Mouse (Mus musculus) kidney, postnatal 36 days (tissue): Measurements from ENCODE around the gene Osbp2.
"Not testable (repeated sequence)": the region's sequence is repeated elsewhere in the genome, so short reads cannot be mapped to it uniquely, and the experiment has no call there.

ENCODE experiments used
- DNase-seq, 2 experiments: peaks; one replicate each; pipeline ENCODE4 v3.0.0; 2021 to 2022; ENCODE audit warnings: mixed read lengths in 2 of 2

Gene Osbp2

DNA sequence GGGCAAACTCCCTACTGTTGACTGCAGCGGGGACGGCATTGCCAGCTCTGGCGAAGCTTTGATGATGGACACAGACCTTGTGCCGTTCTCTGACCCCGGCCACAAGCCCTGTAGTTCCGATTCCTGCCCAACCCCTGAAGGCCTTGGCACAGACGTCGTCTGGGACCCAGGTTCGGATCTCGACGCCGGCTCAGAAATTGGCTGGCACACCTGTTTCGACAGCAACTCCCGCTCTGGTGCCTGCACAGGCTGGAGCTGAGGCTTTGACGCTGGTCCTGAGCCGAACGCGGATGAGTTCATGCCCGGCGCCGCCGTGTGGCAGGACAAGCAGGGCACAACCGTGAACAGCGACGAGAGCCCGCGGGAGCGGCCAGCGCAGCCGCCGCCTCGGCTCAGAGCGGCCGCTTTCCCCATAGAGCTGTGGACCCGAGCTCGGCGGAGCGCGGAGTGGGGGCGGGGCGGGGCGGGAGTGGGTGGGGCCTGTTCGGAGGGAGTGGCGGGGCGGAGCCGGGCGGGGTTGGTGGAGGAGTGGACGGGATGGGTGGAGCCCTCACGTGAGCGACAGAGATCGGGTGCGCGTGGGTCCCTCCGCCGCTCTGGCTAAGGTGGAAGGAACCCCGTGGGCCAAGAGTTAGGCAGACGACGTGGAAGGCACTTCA is at the start of gene Osbp2:
Gene Osbp2 (minus strand): TSS at position 450 of the 659 bp plus-strand sequence.
- peak; percentile 72 to 88 for DNase-seq

DNA sequence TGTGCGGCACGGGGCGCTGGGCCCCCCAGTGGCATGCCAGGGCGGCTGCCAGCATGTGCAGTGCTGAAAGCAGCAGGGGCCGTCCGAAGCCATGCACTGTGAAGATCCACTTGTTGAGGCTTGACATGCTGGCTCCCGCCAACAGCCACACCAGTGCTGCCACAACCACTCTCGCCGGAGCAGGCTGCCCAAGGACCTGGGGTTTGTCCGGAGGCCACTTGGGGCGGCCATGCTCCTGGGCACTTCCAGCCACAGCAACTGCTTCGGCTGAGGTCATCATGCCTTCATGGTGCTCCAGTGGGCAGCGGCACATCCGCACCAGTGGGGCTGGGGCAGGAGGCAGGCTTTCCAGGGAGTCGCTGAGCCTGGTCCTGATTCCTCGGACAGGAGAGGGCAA is 49.2 kb upstream of the Osbp2 start:
- DNase-seq: peak in 1 of 2 experiments; percentile 43

DNA sequence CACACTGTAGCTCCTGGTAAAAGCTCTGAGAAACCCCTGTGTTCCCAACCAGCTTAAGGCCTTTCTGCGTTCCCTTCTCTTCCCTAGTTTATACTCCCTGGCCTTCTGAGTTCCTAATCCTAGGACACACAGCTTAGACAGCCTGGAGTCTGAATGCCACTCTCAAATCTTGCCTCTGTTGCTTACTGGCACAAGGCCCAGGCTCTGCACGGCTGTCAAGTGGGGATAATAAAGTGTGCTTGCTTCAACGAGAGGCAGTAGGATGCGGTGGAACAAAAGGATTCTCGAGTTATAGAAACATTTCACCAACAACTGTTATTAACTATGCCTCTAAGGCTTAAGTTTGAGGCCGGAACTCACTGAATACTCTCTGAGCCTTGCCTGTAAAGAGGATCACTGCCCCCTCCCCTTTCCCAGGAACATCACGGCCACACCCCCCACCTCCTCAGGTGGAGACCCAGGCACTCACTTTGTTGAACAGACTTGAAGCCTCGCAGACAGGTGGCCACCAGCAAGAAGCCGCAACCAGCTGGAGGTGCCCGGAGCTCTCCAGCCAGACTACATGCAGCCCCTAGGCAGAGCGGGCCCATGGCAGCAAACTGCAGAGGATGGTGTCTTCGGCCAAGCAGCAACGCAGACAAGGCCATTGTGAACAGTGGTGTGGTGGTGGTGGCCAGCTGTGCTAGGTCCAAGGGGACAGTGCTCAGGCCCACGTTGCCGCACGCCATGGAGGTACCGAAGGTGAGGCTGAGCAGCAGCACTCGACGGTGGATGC is 48.6 kb upstream of the Osbp2 start:
- DNase-seq: peak in 1 of 2 experiments; percentile 47

DNA sequence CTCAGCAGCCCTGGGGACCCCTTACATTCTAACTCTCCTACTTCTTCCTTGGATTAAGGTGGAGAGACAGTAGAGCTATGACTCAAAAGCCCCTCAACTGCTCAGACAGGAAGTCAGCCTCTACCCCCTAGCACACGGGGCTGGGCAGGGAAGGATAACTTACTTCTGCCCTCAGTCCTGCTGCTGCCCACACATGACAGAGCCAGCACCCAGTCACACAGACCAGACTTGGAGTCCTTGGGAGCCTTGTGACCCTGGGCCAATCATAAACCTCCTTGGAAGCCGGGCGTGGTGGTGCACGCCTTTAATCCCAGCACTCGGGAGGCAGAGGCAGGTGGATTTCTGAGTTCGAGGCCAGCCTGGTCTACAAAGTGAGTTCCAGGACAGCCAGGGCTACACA is 47.7 kb upstream of the Osbp2 start:
- not testable (repeated sequence) for DNase-seq

DNA sequence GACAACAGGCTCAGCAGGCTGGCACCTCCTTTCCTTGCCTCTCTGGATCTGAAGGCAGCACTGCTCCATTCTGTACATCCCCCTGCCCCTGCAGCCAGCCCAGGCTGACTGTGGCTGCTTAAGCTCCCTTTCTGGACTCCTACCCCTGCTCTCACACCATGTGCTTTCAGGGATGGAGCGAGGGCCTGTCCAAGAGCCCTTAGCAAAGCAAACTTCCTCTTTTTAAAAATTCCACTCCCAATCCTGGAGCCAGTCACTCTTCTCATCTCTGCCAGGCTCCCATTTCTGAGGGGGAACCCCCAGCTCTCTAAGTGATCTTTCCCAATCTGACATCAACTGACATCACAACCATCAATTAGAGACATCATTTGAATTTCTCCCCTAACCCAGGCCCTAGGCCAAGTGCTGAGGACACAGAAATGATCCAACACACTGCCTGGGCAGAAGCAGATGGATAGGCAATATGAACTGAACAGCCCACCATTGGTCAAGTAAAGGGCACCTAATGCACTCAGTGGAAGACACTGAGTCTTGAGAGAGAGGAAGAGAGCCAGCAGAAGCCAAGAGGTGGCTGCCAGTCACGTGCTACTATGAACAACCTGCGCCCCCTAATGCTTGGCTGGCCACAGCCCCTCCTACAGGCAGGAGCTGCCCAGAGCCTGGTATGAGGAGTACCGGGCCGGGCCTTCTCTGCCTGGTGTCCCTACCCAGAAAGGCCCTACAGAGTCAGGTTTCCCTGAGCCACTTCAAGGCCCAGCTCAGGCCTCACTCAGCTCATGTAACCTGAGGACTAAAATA is 47.0 kb upstream of the Osbp2 start:
- DNase-seq: peak in 1 of 2 experiments; percentile 51

DNA sequence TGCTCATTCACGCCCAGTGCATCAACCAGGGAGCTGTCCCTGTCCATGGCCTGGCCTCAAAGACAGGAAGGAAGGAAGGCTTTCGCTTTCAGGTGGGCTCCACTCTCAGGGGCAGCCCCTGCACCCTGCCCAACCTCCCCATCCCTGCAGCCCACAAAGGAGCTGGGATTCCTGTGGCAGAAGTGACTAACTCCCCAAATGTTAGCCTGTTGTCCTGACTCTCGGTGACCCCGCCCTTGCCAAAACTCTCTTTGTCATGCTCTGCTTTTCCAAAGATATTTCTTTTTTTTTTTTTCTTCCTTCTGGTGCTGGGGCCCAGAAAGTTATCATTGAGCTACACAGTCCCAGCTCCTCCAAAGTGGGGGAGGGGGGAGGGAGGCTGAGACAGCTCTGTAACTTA is 45.5 kb upstream of the Osbp2 start:
- no peak for DNase-seq

DNA sequence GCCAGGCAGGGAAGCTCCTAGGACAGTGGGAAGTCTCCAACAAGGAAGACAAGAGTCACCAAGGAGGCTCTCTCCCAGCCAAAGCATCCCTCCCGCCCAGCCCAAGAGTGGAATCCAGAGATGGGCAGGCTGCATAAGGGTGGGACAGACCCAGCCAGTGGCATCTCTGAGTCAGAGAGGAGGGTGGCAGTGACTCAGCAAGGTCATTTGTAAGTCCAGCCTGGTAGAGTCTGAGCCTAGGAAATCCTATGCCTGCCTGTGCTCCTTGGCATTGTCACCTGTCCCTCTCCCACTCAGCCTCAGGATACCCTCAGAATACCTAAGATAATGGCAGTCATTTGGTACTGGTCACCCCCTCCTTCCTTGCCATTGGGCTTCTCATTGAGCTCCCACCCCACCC is 41.7 kb upstream of the Osbp2 start:
- DNase-seq: no peak

DNA sequence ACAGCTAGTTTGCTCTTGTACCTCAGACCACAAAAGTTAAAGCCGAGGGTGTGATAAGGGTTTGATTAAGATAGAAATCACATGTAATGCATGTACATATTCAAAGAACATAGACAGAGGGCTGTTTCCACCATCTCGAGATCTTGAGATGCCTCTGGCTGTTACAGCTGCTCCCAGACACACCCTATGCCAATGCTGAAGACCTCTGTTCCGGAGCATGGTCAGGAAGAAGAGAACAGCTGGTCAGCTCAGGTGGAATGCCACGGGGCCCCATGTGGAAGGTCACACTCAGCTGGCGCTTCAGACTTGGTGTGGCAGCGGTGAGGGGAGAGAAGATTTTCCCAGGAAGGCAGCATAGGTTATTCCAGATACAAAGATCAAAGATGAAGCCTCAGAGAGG is 41.0 kb upstream of the Osbp2 start:
- DNase-seq: no peak

DNA sequence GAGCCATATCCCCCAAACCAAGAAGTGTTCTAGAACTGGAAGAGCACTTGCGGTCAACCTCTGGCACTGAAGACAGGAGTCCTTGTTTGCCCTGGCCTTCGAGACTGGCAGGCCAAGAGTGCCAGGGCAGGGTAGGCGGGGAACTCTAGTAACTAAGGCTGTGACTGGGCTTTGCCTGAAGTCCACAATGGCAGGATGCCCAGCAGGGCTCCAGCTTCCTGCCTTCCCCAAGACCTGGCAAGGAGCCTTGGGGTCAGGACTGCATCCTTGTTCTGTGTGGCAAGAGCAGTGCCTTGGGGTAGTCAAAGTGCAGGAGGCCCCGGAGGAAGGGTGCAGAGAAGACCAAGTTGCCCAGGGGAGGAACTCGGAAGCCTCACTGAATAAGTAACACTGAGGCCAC is 39.3 kb upstream of the Osbp2 start:
- peak; percentile 96 to 97 for DNase-seq

DNA sequence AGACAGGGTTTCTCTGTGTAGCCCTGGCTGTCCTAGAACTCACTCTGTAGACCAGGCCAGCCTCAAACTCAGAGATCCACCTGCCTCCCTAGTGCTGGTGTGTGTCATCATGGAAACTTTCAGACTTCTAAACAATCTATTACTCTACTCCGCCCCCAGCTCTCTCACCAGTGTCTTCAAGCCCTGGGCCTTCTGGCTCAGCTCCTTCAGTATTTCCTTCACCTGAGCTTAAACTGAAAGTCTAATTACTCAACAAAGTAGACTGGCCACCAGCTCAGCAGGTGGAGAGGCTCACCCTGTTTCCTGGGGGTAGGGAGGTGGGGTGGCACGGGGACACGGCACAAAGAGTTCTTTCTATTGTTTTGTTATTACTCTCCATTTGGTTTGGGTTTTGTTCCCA is 38.8 kb upstream of the Osbp2 start:
- no peak for DNase-seq

DNA sequence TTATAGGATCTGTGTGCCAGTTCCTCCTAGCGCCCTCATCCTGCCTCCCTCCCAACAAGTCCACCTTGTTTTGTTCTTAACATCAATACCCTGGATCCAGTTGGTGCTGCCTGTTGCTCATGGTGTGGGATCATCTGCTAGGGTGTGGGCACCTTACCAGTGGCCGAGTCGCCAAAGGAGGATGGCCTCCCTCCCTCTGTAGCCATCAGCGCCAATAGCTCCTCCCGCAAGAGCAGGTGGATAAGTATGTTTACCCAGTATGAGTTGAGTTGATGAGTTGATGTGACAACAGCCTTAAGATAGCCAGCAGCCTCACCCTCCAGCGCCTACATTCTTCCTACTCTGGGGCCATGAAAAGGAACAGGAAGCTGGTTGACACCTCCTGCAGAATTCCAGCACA is 36.6 kb upstream of the Osbp2 start:
- no peak for DNase-seq

DNA sequence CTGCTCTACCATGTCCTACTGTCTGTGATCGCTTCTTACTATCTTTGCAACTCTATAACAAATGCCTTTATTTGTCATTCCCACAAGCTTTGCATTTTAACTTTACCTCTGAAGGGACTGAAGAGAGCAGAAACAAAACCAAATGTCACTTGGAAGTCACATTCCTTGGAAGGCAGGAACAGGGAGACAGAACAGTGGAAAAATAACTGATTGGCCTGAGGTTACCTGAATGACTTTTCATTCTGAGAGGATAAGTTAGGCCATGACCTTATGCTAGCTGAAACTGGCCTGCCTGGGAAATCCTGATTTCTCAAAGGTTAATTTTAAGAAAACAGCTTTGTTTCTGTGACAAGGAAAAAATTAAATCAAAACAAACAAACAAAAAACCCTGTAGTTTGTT is 32.2 kb upstream of the Osbp2 start:
- peak in 1 of 2 experiments; percentile 33 for DNase-seq

DNA sequence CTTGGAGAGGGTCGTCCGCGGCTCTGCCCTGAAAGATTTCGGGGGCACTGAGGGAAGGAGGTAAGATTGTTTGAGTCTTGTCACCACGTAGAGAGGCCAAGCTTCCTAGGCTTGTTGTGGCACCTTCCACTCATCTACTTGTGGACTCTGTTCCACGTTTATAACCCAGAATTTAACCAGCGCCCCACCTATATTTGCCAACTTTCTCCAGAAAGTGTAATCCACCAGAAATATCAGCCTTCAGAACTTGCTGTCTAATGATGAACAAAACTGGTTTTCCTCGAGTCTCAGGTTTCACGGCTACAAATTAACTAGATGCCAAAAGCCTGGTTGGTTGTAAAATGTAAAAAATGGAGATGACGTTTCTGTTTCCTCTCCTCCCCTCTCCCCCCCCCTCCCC is 31.8 kb upstream of the Osbp2 start:
- DNase-seq: peak; percentile 25 to 60

DNA sequence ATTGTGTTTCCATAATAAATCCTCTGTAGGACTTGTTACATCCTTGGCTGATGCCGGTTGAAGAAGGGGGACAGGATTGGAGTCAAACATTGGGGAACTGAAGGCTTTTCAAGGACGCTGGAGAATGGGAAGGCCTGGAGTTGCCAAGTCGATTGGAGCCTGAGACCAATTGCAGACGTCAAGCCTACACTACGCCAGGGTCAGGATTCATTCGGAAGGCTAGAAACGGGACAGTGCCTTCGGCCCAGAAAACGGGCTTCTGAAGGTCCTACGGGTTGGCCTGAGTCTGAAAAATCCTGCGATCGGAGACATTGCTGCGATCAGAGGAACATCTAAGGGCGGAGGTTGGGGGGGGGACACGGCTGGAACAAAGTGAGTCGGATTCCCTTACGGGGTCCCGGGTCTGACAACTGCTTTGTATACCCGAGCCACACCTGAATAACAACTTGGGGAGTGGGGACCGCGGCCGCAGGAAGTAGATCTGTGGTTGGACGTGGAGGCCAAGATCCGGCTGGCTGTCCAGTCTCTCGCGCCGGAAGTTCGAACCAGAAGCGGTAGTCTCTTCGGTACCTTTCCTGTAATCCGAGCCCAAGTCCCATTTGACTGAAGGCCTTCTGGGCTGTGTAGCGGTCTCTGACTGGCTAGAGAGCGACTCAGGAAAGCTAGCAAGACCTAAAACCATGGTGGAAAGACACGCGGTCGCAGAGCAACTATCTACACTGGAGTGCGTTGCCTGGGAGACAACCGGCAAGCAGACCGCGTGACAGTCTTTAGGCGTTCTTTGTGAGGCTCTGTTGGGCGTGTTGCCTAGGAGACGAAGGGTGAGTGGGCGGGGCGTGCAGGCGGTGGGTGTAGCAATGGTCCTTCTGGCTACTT is 30.9 kb upstream of the Osbp2 start, which contains the start of the genes 4921536K21Rik and Dusp18:
Gene 4921536K21Rik (minus strand): TSS at position 693 of the 876 bp plus-strand sequence.
Gene Dusp18 (plus strand): TSS at position 835 of the 876 bp plus-strand sequence.
- DNase-seq: peak; percentile 97

DNA sequence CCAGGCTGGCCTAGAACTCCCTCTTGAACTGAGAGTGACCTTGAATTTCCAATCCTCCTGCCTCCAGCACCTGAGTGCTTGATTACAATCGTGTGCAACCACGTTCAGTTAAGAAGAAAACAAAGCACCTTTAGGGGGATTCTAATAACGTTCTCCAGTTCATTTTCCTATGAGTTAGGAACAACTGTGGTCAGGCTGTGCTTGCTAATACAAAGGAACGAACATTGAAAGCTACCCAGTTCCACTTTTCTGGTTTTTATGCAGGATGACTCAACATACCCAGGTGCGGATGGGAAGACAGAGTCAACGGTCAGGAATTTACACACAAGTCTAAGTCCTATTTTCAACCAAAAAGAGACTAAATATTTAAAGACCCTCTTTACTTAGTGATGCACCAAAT is 30.3 kb upstream of the Osbp2 start:
- no peak for DNase-seq

DNA sequence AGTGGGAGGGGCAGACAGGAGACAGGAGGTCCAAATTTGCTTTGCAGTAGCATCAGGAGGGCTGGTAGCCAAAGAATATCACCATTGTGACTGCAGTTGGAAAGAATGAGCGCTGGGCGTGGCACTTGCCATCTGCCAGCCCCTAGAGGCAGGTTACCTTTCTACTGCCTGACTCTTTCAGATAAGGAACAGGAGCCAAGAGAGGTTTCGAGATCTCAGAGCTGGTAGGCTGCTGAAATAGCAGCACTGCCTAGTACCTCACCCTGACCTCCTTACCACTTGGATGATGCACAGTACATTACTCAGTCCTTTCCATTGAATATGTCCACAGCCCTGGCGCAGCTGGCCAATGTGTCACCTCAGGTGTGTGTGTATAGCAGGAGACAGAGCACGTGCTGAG is 23.6 kb upstream of the Osbp2 start:
- no peak for DNase-seq

DNA sequence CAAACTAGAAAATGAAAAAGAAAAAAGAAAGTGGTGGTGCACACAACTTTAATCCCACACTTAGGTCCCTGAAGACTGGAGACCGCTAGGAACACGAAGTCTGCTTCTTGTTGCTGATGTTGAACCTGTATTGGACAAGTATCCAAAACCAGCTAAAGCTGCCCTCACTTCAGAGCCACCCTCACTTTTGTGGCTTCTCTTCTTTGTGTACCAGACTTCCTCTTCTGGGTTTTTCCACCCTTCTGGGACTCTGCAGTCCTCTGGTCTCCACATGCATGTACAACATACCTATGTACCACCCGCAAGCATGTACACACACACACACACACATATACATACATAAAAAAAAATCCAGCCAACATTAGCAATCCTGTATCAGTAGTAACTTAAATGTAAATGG is 20.0 kb upstream of the Osbp2 start:
- no peak for DNase-seq

DNA sequence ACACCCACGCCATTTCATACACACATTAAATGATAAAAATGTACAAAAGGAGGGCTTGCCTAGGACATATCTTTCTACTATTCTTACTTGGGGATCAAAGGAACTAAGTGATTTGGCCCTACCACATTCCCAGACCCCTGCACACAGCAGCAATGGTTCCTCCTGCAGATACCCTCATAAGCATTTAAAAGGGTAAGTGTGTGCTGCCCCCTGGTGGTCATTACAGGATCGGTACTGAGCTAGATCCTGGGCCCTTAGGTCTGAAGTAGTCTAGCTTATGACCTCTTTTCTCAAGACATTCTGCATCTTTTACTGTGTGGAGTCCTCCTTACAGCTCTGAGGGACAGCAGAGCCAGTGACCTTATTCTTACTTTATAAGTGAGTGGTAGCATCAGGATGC is 16.1 kb upstream of the Osbp2 start:
- peak; percentile 77 to 91 for DNase-seq

DNA sequence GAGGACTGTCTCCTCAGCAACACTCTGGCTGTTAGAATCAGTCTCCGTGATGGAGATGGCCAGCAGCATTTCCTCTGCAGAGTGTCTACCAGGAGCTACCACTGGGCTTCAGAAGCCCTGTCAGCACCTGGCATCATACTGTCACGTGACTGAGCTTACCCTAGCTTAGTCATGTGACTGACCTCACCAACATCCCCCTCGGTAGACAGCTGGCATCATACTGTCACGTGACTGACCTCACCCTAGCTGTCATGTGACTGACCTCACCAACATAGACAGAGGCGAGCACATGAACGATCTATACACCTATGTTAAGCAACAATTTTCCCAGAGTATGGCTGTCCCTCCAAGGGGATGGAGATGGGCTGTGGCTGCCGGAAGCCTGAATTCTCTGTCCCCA is 15.0 kb upstream of the Osbp2 start:
- no peak for DNase-seq

DNA sequence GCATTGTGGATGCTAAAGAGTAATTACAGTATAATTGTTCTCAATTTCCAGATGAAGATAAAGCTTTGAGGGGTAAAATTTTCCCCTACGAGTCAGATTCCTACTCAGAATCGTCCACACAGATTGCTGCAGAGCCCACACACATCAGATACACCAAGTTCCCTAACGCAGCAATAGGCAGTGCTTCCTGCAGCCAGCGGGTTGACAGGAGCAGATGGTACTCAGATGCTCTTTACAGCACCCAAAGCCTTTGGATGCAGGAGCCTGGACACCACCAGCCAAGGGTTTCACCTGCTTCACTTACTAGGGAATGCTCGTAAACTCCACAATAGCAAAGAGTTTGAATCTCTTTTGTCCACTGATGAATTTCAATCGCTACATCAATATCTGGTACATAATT is 12.7 kb upstream of the Osbp2 start:
- DNase-seq: no peak

DNA sequence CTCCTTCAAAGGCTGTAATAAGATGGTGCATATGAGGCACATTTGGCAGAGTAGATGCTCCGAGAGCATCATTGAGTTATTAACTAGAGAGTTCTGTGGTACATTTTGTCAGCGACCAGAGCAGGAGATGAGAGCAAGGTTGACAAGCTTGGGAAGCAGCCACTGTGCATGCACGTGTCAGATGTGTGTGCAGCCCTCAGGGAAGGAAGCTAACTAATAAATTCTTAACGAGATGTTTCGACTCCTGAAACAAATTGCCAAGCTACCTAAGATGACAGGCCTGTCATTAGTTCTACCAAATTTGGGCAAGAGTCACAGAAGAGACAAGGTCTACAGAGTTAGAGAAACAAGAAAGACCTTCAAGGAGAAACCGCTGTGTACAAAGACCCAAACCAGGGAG is 640 bp upstream of the Osbp2 start:
- DNase-seq: peak in 1 of 2 experiments; percentile 16

DNA sequence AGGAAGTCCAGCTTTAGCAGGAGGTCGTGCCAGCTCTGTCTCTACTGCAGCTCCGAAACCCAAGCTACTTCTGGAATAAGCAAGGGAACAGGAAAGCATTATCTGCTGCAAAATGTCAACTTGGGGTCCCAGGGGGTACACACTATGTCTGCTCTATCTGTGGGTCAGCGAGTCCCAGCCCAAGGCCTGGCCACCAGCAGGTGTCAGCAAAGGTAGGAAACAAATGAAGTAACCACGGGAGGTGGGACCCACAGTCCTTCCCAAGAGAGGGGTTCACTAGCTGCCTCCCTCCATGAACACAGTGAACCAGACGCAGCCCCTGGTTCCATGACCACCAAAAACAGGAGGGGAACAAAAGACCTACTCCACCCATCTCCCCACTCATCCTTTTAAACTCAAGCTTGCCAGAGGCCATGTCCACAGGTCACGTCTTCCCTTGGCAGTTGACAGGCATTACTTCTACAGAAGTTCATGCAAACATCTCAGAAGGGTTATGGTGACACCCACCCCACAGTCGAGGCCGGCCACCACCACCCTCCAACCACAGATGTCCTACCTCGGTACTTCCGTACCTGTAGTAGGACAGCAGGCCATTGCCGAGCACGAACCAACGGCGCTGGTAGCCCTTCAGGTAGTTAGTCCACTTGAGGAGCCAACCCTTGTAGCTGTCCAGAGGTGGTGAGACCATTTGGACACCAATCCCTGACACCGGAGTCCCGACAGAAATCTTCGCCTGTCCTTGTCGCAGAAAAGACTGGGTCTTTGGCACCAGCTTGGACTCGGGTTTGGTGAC is 846 bp downstream of the Osbp2 start:
- no peak for DNase-seq
